Mouse (Mus musculus) stomach, embryonic 14.5 days (tissue): ENCODE data around the gene Apol6. TPM values are rescaled to one million over a fixed set of nuclear protein-coding genes. Genes with fewer than 3 reads are reported as not detected.
"Not testable (repeated sequence)": the region's sequence is repeated elsewhere in the genome, so short reads cannot be mapped to it uniquely, and the experiment has no call there.

Source experiments
- ATAC-seq: fragments of 200-750 bp; cut with Nextera tagmentation; 2 replicates; pipeline ENCODE4 v1.8.0; 2017; ENCODE audit warnings: low read depth, moderate TSS enrichment; ENCODE audit not compliant: insufficient number of reproducible peaks, insufficient read depth, low FRiP score
- H3K27ac ChIP-seq: fragments of 300-500 bp; sonication (generic); 2 replicates; pipeline ENCODE4 v1.5.1; 2014; ENCODE audit warnings: mild to moderate bottlenecking, low read length, moderate library complexity, mixed read lengths
- H3K27me3 ChIP-seq: fragments of 300-500 bp; sonication (generic); 2 replicates; pipeline ENCODE4 v1.6.1; 2014; ENCODE audit warnings: low read length, control low read depth, mixed read lengths; ENCODE audit not compliant: control insufficient read depth, insufficient read depth
- H3K36me3 ChIP-seq: fragments of 300-500 bp; sonication (generic); 2 replicates; pipeline ENCODE4 v1.6.1; 2014; ENCODE audit warnings: mild to moderate bottlenecking, control low read depth, low read length, moderate library complexity, mixed read lengths; ENCODE audit not compliant: control insufficient read depth, insufficient read depth
- H3K4me1 ChIP-seq: fragments of 300-500 bp; sonication (generic); 2 replicates; pipeline ENCODE4 v1.6.1; 2014; ENCODE audit warnings: low read length, control low read depth, mixed read lengths; ENCODE audit not compliant: control insufficient read depth, insufficient read depth
- H3K4me2 ChIP-seq: fragments of 300-500 bp; sonication (generic); replicated peaks from 2 replicates; pipeline ENCODE4 v1.6.1; 2014; ENCODE audit warnings: low read depth, low read length, control low read depth
- H3K4me3 ChIP-seq: fragments of 300-500 bp; sonication (generic); 2 replicates; pipeline ENCODE4 v1.5.1; 2014; ENCODE audit warnings: low read depth, low read length, control low read depth
- H3K9ac ChIP-seq: fragments of 300-500 bp; sonication (generic); replicated peaks from 2 replicates; pipeline ENCODE4 v1.6.1; 2014; ENCODE audit warnings: low read depth, mild to moderate bottlenecking, control low read depth, low read length, moderate library complexity, mixed read lengths
- H3K9me3 ChIP-seq: fragments of 300-500 bp; sonication (generic); 2 replicates; pipeline ENCODE4 v1.6.1; 2016; ENCODE audit warnings: low read depth, low read length, control low read depth; ENCODE audit not compliant: control insufficient read depth
- WGBS: fragments of 180-500 bp; shearing (Covaris S2); extraction: QIAGEN DNeasy Blood & Tissue Kit; methylation state at CpG from one replicate; pipeline ENCODE4 v1.1.7; 2014; 5-methylcytosine and 5-hydroxymethylcytosine counted together
- polyA plus RNA-seq: library from polyadenylated mRNA; unstranded; fragments of >200 nt; fragmentation: Nextera tagmentation; extraction: Ambion mirVana; gene quantifications from 2 replicates; pipeline ENCODE4 v1.2.1, GENCODE M21; 2014

Gene Apol6
- polyA plus RNA-seq, 1 experiment from 2014 or later: 0.12 TPM

GRCm38 (mm10) chr15:77054611-77055175, 10.2 kb downstream of the Apol6 start:
- no peak overlapping the region for H3K4me3 ChIP-seq
- H3K27ac ChIP-seq: no peak overlapping the region
- H3K9me3 ChIP-seq: peaks cover 4% of the 10 kb centered on the region; the same call in 1 of the 2 replicates
- no peak for ATAC-seq
- no peaks in the 10 kb centered on the region for H3K36me3 ChIP-seq
- H3K4me2 ChIP-seq: no peak overlapping the region
- no peak overlapping the region for H3K9ac ChIP-seq
- H3K27me3 ChIP-seq: no peaks in the 10 kb centered on the region
- peaks cover 12% of the 10 kb centered on the region for H3K4me1 ChIP-seq
- 70% methylated on average over 5 of the region's 5 CpGs for WGBS

- no peaks in the 10 kb centered on the region for H3K36me3 ChIP-seq
- peak overlapping the region; percentile 71 for H3K27ac ChIP-seq
- no peak overlapping the region for H3K4me3 ChIP-seq
- no peak overlapping the region for H3K9ac ChIP-seq
- 23% methylated on average over 6 of the region's 6 CpGs for WGBS
- H3K9me3 ChIP-seq: peaks cover 4% of the 10 kb centered on the region; the same call in 1 of the 2 replicates
- no peak for ATAC-seq
- H3K4me1 ChIP-seq: peaks cover 12% of the 10 kb centered on the region
- no peak overlapping the region for H3K4me2 ChIP-seq
- H3K27me3 ChIP-seq: no peaks in the 10 kb centered on the region
Measured at GRCm38 (mm10) chr15:77056001-77056790, 11.7 kb downstream of the Apol6 start.

GRCm38 (mm10) chr15:77056791-77057051, 12.2 kb downstream of the Apol6 start:
- no peak overlapping the region for H3K4me2 ChIP-seq
- H3K36me3 ChIP-seq: no peaks in the 10 kb centered on the region
- peaks cover 4% of the 10 kb centered on the region; the same call in 1 of the 2 replicates for H3K9me3 ChIP-seq
- H3K9ac ChIP-seq: no peak overlapping the region
- H3K4me1 ChIP-seq: peaks cover 12% of the 10 kb centered on the region
- no peak for ATAC-seq
- peak overlapping the region; percentile 71 for H3K27ac ChIP-seq
- H3K4me3 ChIP-seq: no peak overlapping the region
- WGBS: 33% methylated on average over 3 of the region's 3 CpGs
- H3K27me3 ChIP-seq: no peaks in the 10 kb centered on the region

DNA sequence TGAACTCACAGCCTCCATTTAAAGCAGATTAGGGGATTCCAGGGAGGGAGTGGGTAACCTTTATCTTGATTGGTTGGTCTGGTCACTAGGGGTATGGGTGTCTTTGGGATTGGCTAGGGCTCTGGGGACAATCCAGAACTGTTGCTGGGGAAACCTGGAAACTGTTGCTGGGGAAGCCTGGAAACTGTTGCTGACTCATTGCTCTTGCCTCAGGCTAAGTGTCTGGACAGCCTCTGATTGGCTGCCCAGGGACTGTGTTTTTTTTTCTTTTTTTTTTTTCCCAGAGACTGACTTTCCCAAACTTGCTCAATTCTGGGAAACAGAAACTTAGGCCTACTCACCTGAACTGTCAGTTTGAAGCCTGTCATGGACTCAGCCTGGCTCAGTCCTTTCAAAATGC, 14.0 kb downstream of the Apol6 start:
- no peak overlapping the region for H3K27ac ChIP-seq
- H3K9ac ChIP-seq: no peak overlapping the region
- H3K4me2 ChIP-seq: no peak overlapping the region

DNA sequence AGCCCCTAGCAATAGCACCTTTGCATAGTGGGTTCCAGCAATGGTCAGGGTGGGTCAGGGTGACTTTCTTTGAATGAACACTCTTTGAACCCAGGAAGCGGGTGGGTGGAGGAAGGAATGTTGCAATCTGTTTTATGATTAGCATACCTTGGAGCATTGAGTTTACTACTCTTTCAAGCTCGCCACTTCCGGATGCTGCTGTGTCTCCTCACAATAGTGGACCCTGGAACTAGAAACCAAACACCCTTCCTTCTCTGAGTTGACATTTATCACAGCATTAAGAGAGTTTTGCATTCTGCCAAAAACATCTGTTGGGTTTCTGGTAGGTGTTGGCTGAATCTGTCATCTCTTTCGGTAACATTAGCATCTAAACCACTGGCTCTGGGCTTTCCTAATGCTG, 14.9 kb downstream of the Apol6 start:
- not testable (repeated sequence) for ATAC-seq

More for the DNA sequence above, 14.0 kb downstream of the Apol6 start:
- Histone ChIP-seq H3K27me3 (no peaks in the 10 kb centered on the region), H3K4me3 (no peak overlapping the region), H3K36me3 (no peaks in the 10 kb centered on the region), H3K9me3 (peaks cover 4% of the 10 kb centered on the region; the same call in 1 of the 2 replicates), H3K4me1 (peaks cover 12% of the 10 kb centered on the region)
- no peak for ATAC-seq

GRCm38 (mm10) chr15:77062746-77063145, 18.2 kb downstream of the Apol6 start:
- Histone ChIP-seq H3K27me3 (no peaks in the 10 kb centered on the region), H3K4me1 (no peaks in the 10 kb centered on the region), H3K27ac (no peak overlapping the region), H3K36me3 (no peaks in the 10 kb centered on the region), H3K9me3 (peaks cover 4% of the 10 kb centered on the region; the same call in 1 of the 2 replicates), H3K4me2 (no peak overlapping the region), H3K9ac (no peak overlapping the region), H3K4me3 (no peak overlapping the region)
- ATAC-seq: no peak

More for the DNA sequence above, 14.9 kb downstream of the Apol6 start:
- H3K27ac ChIP-seq, H3K9me3 ChIP-seq, H3K36me3 ChIP-seq, H3K27me3 ChIP-seq, H3K4me3 ChIP-seq, H3K4me2 ChIP-seq, H3K9ac ChIP-seq: not testable (repeated sequence)
- H3K4me1 ChIP-seq: peaks cover 12% of the 10 kb centered on the region
- WGBS: 89% methylated on average over 4 of the region's 4 CpGs

DNA sequence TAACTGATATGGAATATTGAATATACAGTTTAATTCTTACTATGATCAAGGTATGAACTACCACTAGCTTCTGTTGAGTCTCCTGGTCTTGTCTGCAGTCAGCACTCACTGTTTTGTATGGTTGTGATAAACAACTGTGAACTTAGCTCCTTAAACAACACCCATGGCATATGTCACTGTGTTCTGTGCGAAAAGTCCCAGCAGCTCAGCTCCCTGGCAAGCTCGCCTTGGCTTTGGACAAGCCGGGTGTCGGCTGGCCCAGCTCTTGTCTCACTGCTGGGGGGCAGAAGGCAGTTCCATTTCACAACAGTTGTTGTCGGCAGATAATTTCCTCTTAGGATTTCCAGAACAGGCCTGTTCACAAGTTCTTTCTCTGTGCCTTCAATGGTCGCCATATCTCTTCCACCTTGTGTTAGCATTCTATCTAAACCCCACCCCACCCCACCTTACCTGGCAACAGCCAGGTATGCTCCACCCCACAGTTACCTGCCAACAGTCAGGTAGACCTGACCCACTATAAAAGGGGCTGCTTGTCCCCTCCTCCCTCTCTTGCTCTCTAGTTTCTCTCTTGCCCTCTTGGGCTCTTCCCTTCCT, 20.8 kb downstream of the Apol6 start:
- Histone ChIP-seq H3K4me3 (no peak overlapping the region), H3K4me1 (no peaks in the 10 kb centered on the region), H3K27ac (no peak overlapping the region), H3K9ac (no peak overlapping the region), H3K4me2 (no peak overlapping the region), H3K27me3 (no peaks in the 10 kb centered on the region), H3K36me3 (no peaks in the 10 kb centered on the region), H3K9me3 (no peaks in the 10 kb centered on the region)
- 0 out of 2 replicates have a peak, but pooled peaks have one; percentile 37 for ATAC-seq
- 83% methylated on average over 6 of the region's 6 CpGs for WGBS

GRCm38 (mm10) chr15:77066233-77066632, 21.7 kb downstream of the Apol6 start:
- 62% methylated on average over 6 of the region's 6 CpGs for WGBS
- no peaks in the 10 kb centered on the region for H3K27me3 ChIP-seq
- H3K4me2 ChIP-seq: no peak overlapping the region
- no peaks in the 10 kb centered on the region for H3K36me3 ChIP-seq
- H3K4me1 ChIP-seq: no peaks in the 10 kb centered on the region
- ATAC-seq: no peak
- H3K4me3 ChIP-seq: no peak overlapping the region
- H3K9me3 ChIP-seq: no peaks in the 10 kb centered on the region
- H3K9ac ChIP-seq: no peak overlapping the region
- no peak overlapping the region for H3K27ac ChIP-seq
